In genomic region chr4:143334145-143334544, GRCm38 (mm10) we compare ENCODE assay signal across 27 mouse cellular contexts. TPM values are rescaled to one million over a fixed set of nuclear protein-coding genes. Genes with fewer than 3 reads are reported as not detected.
DNase-seq lines count a peak whose midpoint lies in the region; ATAC-seq and TF ChIP-seq lines count a peak whose summit lies in the region.
"Had no signal": no experiment of that assay in that cellular context is flagged by ENCODE, and none has a peak within 500 bp of the region (broad histone marks: within the 10 kb centered on the region; RNA-seq: fewer than 3 reads in every experiment).

No protein-coding gene starts in this region.

- H3K27me3 ChIP-seq in kidney, embryonic 16.5 days (ENCODE audit: insufficient read depth, low read length) = no peaks in the 10 kb centered on the region
- H3K27me3 ChIP-seq: embryonic facial prominence, embryonic 13.5 days; forebrain, embryonic 12.5 days; forebrain, embryonic 15.5 days; hindbrain, embryonic 12.5 days; hindbrain, embryonic 15.5 days had no signal

- ATAC-seq in kidney, embryonic 16.5 days (ENCODE audit: low FRiP score, low TSS enrichment) = peak; percentile 52; the same call in 1 of the 2 replicates
- ATAC-seq: CD4-positive, CD25-positive, alpha-beta regulatory T cell, adult 4 months; forebrain, embryonic 15.5 days had no signal

- 19% methylated on average over 5 of the region's 5 CpGs for WGBS in kidney, embryonic 16.5 days
- WGBS in olfactory bulb, adult 2 months = 46% methylated on average over 5 of the region's 5 CpGs

- no peak overlapping the region for H3K9ac ChIP-seq in kidney, embryonic 16.5 days (replicated peaks; ENCODE audit: low read length)
- H3K9ac ChIP-seq: embryonic facial prominence, embryonic 13.5 days; forebrain, embryonic 12.5 days; forebrain, embryonic 15.5 days; hindbrain, embryonic 12.5 days; hindbrain, embryonic 15.5 days had no signal

- H3K4me3 ChIP-seq in gastrocnemius, adult 2 months = peak overlapping the region; percentile 29
- H3K4me3 ChIP-seq in kidney, embryonic 16.5 days (ENCODE audit: low read length) = no peak overlapping the region
- no peak overlapping the region for H3K4me3 ChIP-seq in olfactory bulb, adult 2 months (ENCODE audit: insufficient read depth, low read depth, low read length)
- H3K4me3 ChIP-seq: embryonic facial prominence, embryonic 10.5 days; embryonic facial prominence, embryonic 13.5 days; erythroblast, embryonic 14.5 days; forebrain, embryonic 12.5 days; forebrain, embryonic 15.5 days; hindbrain, embryonic 12.5 days; hindbrain, embryonic 15.5 days had no signal

- no peaks in the 10 kb centered on the region for H3K4me1 ChIP-seq in kidney, embryonic 16.5 days (ENCODE audit: insufficient read depth, low read length)
- H3K4me1 ChIP-seq in olfactory bulb, adult 2 months (ENCODE audit: control insufficient read depth, insufficient read depth, low read length) = peaks cover 5% of the 10 kb centered on the region; the same call in 1 of the 2 replicates
- H3K4me1 ChIP-seq: hindbrain, embryonic 12.5 days had no signal

- DNase-seq in gastrocnemius, adult 2 months = no peak
- no peak for DNase-seq in gastrocnemius, adult 8-10 months (ENCODE audit: low spot score in 2 of 2)
- DNase-seq in kidney, postnatal 14 days = no peak
- DNase-seq in layer of hippocampus, adult 11-12 months (ENCODE audit: low spot score) = no peak
- DNase-seq: adrenal gland, adult 2 months; adrenal gland, postnatal 25 days; cerebellum, adult 11-12 months; cerebellum, adult 8-10 months; cerebellum, postnatal 10 days; cerebellum, postnatal 36 days; embryo, embryonic 11 days; gastrocnemius, postnatal 36 days had no signal

- no peak overlapping the region for H3K4me2 ChIP-seq in kidney, embryonic 16.5 days (replicated peaks; ENCODE audit: low read depth, low read length)
- H3K4me2 ChIP-seq: embryonic facial prominence, embryonic 13.5 days; forebrain, embryonic 12.5 days; forebrain, embryonic 15.5 days; heart, embryonic 11.5 days; hindbrain, embryonic 12.5 days; hindbrain, embryonic 15.5 days had no signal

- no peaks in the 10 kb centered on the region for H3K9me3 ChIP-seq in kidney, embryonic 16.5 days (ENCODE audit: low read length)
- H3K9me3 ChIP-seq: embryonic facial prominence, embryonic 10.5 days; embryonic facial prominence, embryonic 13.5 days; forebrain, embryonic 12.5 days; forebrain, embryonic 15.5 days; hindbrain, embryonic 15.5 days had no signal

- no peaks in the 10 kb centered on the region for H3K36me3 ChIP-seq in kidney, embryonic 16.5 days (ENCODE audit: insufficient read depth, low read length)
- H3K36me3 ChIP-seq: embryonic facial prominence, embryonic 10.5 days; embryonic facial prominence, embryonic 13.5 days; forebrain, embryonic 12.5 days; forebrain, embryonic 15.5 days; hindbrain, embryonic 12.5 days; hindbrain, embryonic 15.5 days had no signal

- intact Hi-C loops in gastrocnemius, adult 2 months (cut with DNase I) = no loop called here

- no peak for TF ChIP-seq CTCF in gastrocnemius, adult 2 months (IDR thresholded peaks at IDR 0.05)
- TF ChIP-seq CTCF in olfactory bulb, adult 2 months (IDR thresholded peaks at IDR 0.05; ENCODE audit: insufficient read depth, low read depth, low read length) = no peak

- TF ChIP-seq POLR2A in olfactory bulb, adult 2 months (IDR thresholded peaks at IDR 0.05; ENCODE audit: insufficient read depth, low read depth, low read length) = no peak

- peak overlapping the region; percentile 63 for H3K27ac ChIP-seq in gastrocnemius, adult 2 months
- H3K27ac ChIP-seq in kidney, embryonic 16.5 days (ENCODE audit: low read length) = no peak overlapping the region
- peak overlapping the region; percentile 21; the same call in 1 of the 2 replicates for H3K27ac ChIP-seq in olfactory bulb, adult 2 months (ENCODE audit: insufficient read depth, low read depth, low read length)
- H3K27ac ChIP-seq: embryonic facial prominence, embryonic 10.5 days; embryonic facial prominence, embryonic 13.5 days; forebrain, embryonic 12.5 days; forebrain, embryonic 15.5 days; hindbrain, embryonic 12.5 days; hindbrain, embryonic 15.5 days had no signal

RNA-seq across cellular contexts. Expression of gene Lrrc38, which starts 15.4 kb away (rescaled TPM):
- total RNA-seq in gastrocnemius, adult 2 months (2021) = 10 to 100 TPM; 27.1 to 39.4 TPM
- total RNA-seq in gastrocnemius, adult 8-10 months (2022) = 10 to 100 TPM; 19.6 to 40.5 (median 28.9) TPM
- polyA plus RNA-seq in kidney, embryonic 16.5 days (2015; fragmentation: Nextera tagmentation; extraction: Ambion mirVana) = 0.06 and 0.12 TPM in 2 replicates
- polyA plus RNA-seq in olfactory bulb, adult 2 months (2012; ENCODE audit: insufficient read depth, insufficient read length, low replicate concordance, missing spikeins) = not detected in 2 replicates
- total RNA-seq: adrenal gland, postnatal 25 days; granulocyte monocyte progenitor cell, adult 5-6 weeks; hematopoietic stem cell, adult 5-6 weeks; MEL had no signal
- polyA plus RNA-seq: C2C12; CD4-positive, CD25-positive, alpha-beta regulatory T cell, adult 4 months; embryonic facial prominence, embryonic 13.5 days; erythroblast, embryonic 14.5 days; forebrain, embryonic 12.5 days had no signal

RNA-seq across cellular contexts. Expression of gene Pdpn, which starts 34.8 kb away (rescaled TPM):
- total RNA-seq in gastrocnemius, adult 2 months (2021) = 1 to 10 TPM; 4.5 to 7.7 TPM
- total RNA-seq in gastrocnemius, adult 8-10 months (2022) = 1 to 10 TPM; 2.9 to 4.9 (median 4.2) TPM
- 47.5 and 48.2 TPM in 2 replicates for polyA plus RNA-seq in kidney, embryonic 16.5 days (2015; fragmentation: Nextera tagmentation; extraction: Ambion mirVana)
- polyA plus RNA-seq in olfactory bulb, adult 2 months (2012; ENCODE audit: insufficient read depth, insufficient read length, low replicate concordance, missing spikeins) = not detected in 2 replicates
- total RNA-seq: granulocyte monocyte progenitor cell, adult 5-6 weeks; hematopoietic stem cell, adult 5-6 weeks; MEL had no signal
- polyA plus RNA-seq: CD4-positive, CD25-positive, alpha-beta regulatory T cell, adult 4 months; erythroblast, embryonic 14.5 days had no signal
